Mouse (Mus musculus): ENCODE results near the gene St6galnac4. TPM values are rescaled to one million over a fixed set of nuclear protein-coding genes. Genes with fewer than 3 reads are reported as not detected.
A peak's percentile ranks its signal among the peaks of the same experiment; 100 is the strongest.

Gene St6galnac4
- polyA plus RNA-seq, 1 experiment from 2014 or later = 22.8 TPM

DNA sequence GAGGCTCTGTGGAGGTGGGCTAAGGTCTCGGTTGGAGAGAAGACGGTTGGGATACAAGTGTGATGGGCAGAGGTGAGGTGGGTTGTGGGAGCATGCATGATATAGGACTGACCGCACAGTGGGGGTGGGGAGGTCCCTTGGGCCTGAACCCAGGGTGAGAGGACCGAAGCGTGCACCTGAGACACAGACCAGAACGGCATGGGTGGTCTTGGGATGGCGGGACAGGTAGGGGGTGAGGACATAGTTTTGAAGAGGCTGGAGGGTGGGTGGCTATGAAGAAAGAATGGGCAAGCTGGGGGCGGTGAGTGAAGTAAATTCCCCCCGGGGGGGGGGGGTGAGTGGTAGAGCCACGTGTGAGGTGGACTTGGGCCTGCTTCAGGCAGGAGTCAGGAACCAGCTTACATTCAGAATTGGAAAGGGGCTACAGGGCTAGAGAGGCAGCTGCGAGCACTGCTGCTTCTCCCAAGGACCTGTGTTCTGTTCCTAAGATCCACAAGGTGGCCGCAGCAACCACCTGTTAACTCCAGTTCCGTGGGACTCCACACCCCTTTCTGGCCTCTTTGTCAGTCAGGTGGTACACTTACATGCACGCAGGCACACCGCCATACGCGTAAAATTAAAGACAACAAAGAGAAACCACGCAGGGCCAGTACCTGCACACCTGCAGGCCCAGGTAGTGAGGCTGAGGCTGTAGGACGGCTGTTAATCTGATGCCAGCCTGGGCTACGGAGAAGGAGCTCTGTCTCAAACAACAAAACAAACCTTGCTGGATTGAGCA, 40.6 kb downstream of the St6galnac4 start:
- DNase-seq (ENCODE audit: low spot score) = no peak
- Histone ChIP-seq H3K9ac (replicated peaks; ENCODE audit: low read length) (no peak overlapping the region), H3K4me2 (ENCODE audit: low read depth, low read length) (no peak overlapping the region)

DNA sequence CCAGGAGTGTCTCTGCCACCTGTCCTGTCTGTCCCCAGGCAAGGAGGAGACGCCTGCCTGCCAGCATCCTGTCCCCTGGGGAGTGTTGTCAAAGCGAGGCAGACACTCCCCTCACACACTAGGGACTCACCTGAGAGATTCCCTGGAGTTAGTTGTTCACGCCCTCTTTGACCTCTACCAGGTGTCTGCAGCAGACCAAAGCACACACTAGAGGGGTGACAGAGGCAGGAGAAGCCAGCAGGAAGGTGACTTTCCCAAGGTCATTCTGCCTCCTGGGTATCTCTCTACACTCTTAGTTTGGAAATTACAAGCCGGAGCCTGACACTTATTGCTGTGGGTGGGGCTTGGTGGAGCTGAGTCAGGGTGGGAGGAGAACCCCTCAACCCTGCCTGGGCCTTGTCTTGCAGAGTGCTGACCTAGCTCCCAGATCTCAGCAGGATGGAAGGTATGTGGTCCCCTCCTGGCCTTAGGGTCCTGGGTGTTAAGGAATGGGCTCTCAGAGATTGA, 41.2 kb downstream of the St6galnac4 start:
- no peak for DNase-seq (ENCODE audit: low spot score)
- WGBS = 58% methylated on average over 4 of the region's 4 CpGs
- Histone ChIP-seq H3K36me3 (replicated peaks; ENCODE audit: control insufficient read depth, insufficient read depth, low read depth, low read length) (no peaks in the 10 kb centered on the region), H3K9me3 (replicated peaks; ENCODE audit: control insufficient read depth, low read length) (no peaks in the 10 kb centered on the region), H3K4me3 (ENCODE audit: low read depth, low read length) (no peak overlapping the region), H3K27me3 (ENCODE audit: control insufficient read depth, insufficient read depth, low read length) (no peaks in the 10 kb centered on the region), H3K4me1 (ENCODE audit: control insufficient read depth, insufficient read depth, low read length) (peaks cover 15% of the 10 kb centered on the region), H3K9ac (replicated peaks; ENCODE audit: low read length) (no peak overlapping the region), H3K27ac (replicated peaks; ENCODE audit: low read depth, low read length) (no peak overlapping the region), H3K4me2 (ENCODE audit: low read depth, low read length) (no peak overlapping the region)
- ATAC-seq (replicated peaks; ENCODE audit: insufficient number of reproducible peaks, low FRiP score, low TSS enrichment, low read depth) = no peak

More for the DNA sequence above, 40.6 kb downstream of the St6galnac4 start:
- Histone ChIP-seq H3K4me3 (ENCODE audit: low read depth, low read length) (no peak overlapping the region), H3K27me3 (ENCODE audit: control insufficient read depth, insufficient read depth, low read length) (no peaks in the 10 kb centered on the region), H3K36me3 (replicated peaks; ENCODE audit: control insufficient read depth, insufficient read depth, low read depth, low read length) (no peaks in the 10 kb centered on the region), H3K9me3 (replicated peaks; ENCODE audit: control insufficient read depth, low read length) (no peaks in the 10 kb centered on the region), H3K27ac (replicated peaks; ENCODE audit: low read depth, low read length) (no peak overlapping the region), H3K4me1 (ENCODE audit: control insufficient read depth, insufficient read depth, low read length) (peaks cover 15% of the 10 kb centered on the region)
- WGBS = 62% methylated on average over 20 of the region's 20 CpGs
- ATAC-seq (replicated peaks; ENCODE audit: insufficient number of reproducible peaks, low FRiP score, low TSS enrichment, low read depth) = no peak

DNA sequence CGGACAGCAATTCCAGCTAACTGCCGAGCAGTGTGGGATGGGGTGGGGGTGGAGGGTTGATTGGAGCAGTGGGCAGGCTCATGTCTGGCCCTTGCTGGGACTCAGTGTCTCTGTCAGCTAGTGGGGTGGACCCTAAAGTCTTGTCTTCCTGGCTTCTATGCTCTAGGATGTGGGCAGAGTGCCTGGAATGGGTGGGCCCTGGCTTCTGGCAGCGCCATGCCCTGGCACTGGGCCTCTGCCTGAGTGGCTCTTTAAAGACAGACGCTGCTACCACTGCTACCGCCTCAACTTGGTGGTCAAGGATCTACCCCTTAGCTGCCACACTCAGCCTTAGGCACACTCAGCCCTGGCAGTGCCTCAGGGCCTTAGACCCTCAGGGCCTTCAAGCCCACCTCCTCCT, 41.8 kb downstream of the St6galnac4 start:
- H3K4me1 ChIP-seq (ENCODE audit: control insufficient read depth, insufficient read depth, low read length) = peaks cover 15% of the 10 kb centered on the region
- no peak overlapping the region for H3K4me2 ChIP-seq (ENCODE audit: low read depth, low read length)
- WGBS = 61% methylated on average over 5 of the region's 5 CpGs
- no peak for ATAC-seq (replicated peaks; ENCODE audit: insufficient number of reproducible peaks, low FRiP score, low TSS enrichment, low read depth)
- no peak overlapping the region for H3K4me3 ChIP-seq (ENCODE audit: low read depth, low read length)
- H3K27me3 ChIP-seq (ENCODE audit: control insufficient read depth, insufficient read depth, low read length) = no peaks in the 10 kb centered on the region
- no peaks in the 10 kb centered on the region for H3K36me3 ChIP-seq (replicated peaks; ENCODE audit: control insufficient read depth, insufficient read depth, low read depth, low read length)
- H3K9ac ChIP-seq (replicated peaks; ENCODE audit: low read length) = no peak overlapping the region
- H3K9me3 ChIP-seq (replicated peaks; ENCODE audit: control insufficient read depth, low read length) = no peaks in the 10 kb centered on the region
- H3K27ac ChIP-seq (replicated peaks; ENCODE audit: low read depth, low read length) = no peak overlapping the region; the same call in 1 of the 2 replicates
- DNase-seq (ENCODE audit: low spot score) = no peak

DNA sequence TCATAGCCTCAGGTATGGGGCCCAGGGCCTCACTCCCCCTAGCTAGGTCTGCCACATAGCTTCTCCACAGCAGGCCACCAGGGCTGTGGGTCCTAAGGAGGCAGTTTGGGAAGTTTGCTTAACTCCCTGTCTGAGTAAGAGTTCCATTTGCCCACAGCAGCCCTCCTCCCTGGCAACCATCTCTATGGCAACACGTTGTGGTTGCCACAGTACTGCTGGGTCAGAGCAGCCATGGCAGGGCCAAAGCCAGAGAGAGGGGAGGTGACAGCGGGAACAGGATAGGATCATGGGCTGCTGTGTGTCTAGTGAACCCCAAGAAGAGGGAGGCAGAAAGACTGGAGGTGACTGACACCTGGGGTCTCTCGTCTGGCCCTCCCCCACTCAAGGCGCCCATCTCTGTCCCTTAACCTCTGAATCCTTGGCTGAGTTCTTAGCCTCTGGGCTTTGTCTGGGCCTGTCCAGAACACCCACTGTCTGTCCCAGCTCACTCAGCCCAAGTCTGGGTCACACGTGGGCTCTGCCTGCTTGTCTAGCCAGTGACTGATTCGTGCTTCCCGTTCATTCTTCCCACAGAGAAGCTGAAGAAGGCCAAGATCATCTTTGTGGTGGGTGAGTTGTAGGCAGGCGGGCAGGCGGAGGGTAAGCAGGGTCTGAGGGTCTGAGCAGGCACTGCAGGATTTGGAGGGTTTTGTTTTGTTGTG, 42.5 kb downstream of the St6galnac4 start:
- ATAC-seq (replicated peaks; ENCODE audit: insufficient number of reproducible peaks, low FRiP score, low TSS enrichment, low read depth) = peak; percentile 44; the same call in 1 of the 2 replicates
- H3K4me2 ChIP-seq (ENCODE audit: low read depth, low read length) = no peak overlapping the region
- peak; percentile 76 for DNase-seq (ENCODE audit: low spot score)
- H3K4me3 ChIP-seq (ENCODE audit: low read depth, low read length) = no peak overlapping the region
- H3K27ac ChIP-seq (replicated peaks; ENCODE audit: low read depth, low read length) = no peak overlapping the region
- H3K9ac ChIP-seq (replicated peaks; ENCODE audit: low read length) = no peak overlapping the region; the same call in 1 of the 2 replicates
- peaks cover 15% of the 10 kb centered on the region for H3K4me1 ChIP-seq (ENCODE audit: control insufficient read depth, insufficient read depth, low read length)
- no peaks in the 10 kb centered on the region for H3K36me3 ChIP-seq (replicated peaks; ENCODE audit: control insufficient read depth, insufficient read depth, low read depth, low read length)
- no peaks in the 10 kb centered on the region for H3K27me3 ChIP-seq (ENCODE audit: control insufficient read depth, insufficient read depth, low read length)
- 36% methylated on average over 9 of the region's 9 CpGs for WGBS
- no peaks in the 10 kb centered on the region for H3K9me3 ChIP-seq (replicated peaks; ENCODE audit: control insufficient read depth, low read length)

DNA sequence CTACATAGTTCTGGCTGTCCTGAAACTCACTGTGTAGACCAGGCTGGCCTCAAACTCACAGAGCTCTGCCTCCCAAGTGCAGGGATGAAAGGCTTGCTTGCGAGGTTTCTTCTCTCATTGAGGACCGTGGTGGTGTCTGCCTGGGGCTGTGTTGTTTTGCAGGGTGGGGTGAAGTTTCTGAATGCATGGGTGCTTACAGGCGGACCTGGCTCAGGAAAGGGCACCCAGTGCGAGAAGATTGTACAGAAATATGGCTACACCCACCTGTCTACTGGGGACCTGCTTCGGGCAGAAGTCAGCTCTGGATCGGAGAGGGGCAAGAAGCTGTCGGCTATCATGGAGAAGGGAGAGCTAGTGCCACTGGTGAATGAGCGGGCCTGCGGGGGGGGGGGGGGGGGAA, 43.1 kb downstream of the St6galnac4 start:
- WGBS = 68% methylated on average over 7 of the region's 9 CpGs
- H3K36me3 ChIP-seq (replicated peaks; ENCODE audit: control insufficient read depth, insufficient read depth, low read depth, low read length) = no peaks in the 10 kb centered on the region
- H3K4me2 ChIP-seq (ENCODE audit: low read depth, low read length) = no peak overlapping the region
- peaks cover 15% of the 10 kb centered on the region for H3K4me1 ChIP-seq (ENCODE audit: control insufficient read depth, insufficient read depth, low read length)
- DNase-seq (ENCODE audit: low spot score) = no peak
- no peak overlapping the region for H3K27ac ChIP-seq (replicated peaks; ENCODE audit: low read depth, low read length)
- no peaks in the 10 kb centered on the region for H3K27me3 ChIP-seq (ENCODE audit: control insufficient read depth, insufficient read depth, low read length)
- H3K9me3 ChIP-seq (replicated peaks; ENCODE audit: control insufficient read depth, low read length) = no peaks in the 10 kb centered on the region
- no peak for ATAC-seq (replicated peaks; ENCODE audit: insufficient number of reproducible peaks, low FRiP score, low TSS enrichment, low read depth)
- no peak overlapping the region for H3K9ac ChIP-seq (replicated peaks; ENCODE audit: low read length)
- no peak overlapping the region for H3K4me3 ChIP-seq (ENCODE audit: low read depth, low read length)

DNA sequence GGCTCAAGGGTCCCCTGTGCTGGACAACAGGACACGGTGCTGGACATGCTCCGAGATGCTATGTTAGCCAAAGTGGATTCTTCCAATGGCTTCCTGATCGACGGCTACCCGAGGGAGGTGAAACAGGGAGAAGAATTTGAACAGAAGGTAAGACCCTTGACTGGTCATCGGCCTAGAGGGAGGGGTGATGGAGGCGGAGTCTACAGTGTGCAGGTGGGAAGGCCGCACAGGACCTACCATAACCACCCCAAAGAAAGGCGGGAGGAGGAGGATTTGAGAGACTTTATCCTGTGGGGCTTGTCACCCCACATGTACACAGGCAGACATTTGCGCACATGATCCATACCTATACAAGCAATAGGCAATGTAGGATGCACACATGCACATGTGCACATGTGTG, 44.2 kb downstream of the St6galnac4 start:
- Histone ChIP-seq H3K27me3 (ENCODE audit: control insufficient read depth, insufficient read depth, low read length) (no peaks in the 10 kb centered on the region), H3K9me3 (replicated peaks; ENCODE audit: control insufficient read depth, low read length) (no peaks in the 10 kb centered on the region), H3K4me3 (ENCODE audit: low read depth, low read length) (no peak overlapping the region), H3K36me3 (replicated peaks; ENCODE audit: control insufficient read depth, insufficient read depth, low read depth, low read length) (no peaks in the 10 kb centered on the region), H3K4me1 (ENCODE audit: control insufficient read depth, insufficient read depth, low read length) (peaks cover 10% of the 10 kb centered on the region), H3K9ac (replicated peaks; ENCODE audit: low read length) (no peak overlapping the region; the same call in 1 of the 2 replicates), H3K4me2 (ENCODE audit: low read depth, low read length) (no peak overlapping the region), H3K27ac (replicated peaks; ENCODE audit: low read depth, low read length) (no peak overlapping the region)
- DNase-seq (ENCODE audit: low spot score) = no peak
- no peak for ATAC-seq (replicated peaks; ENCODE audit: insufficient number of reproducible peaks, low FRiP score, low TSS enrichment, low read depth)
- 84% methylated on average over 10 of the region's 10 CpGs for WGBS

DNA sequence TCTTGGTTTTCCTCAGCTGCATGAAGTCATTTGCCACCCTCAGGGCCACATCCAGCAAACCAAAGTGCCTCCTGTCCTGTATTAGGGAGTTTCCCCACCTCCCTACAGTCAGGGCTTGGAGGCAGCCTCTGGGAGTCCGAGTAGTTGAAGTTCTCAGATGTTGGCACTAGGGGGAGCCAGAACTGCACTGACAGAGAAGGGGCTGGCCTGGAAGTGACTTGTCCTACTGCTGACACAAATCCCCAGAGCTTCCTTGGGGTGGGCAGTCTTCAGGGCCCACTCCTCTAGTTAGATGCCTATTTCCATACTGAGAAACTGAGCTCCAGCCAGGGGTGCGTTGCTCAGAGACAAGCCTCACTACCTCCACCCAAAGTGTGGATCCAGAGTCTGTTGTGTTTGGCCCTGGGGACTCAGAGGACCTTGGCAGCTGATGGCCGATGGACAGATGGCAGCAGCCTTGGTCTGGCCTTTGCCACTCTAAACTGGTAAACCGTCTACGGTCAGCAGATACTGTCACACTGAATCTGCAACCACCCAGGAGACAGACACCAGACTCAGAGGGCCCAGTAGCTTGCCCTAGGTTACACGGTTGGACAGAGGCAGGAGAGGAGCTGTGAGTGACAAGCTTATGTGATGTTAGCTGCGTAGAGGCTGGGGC, 45.0 kb downstream of the St6galnac4 start:
- H3K36me3 ChIP-seq (replicated peaks; ENCODE audit: control insufficient read depth, insufficient read depth, low read depth, low read length) = no peaks in the 10 kb centered on the region
- H3K4me1 ChIP-seq (ENCODE audit: control insufficient read depth, insufficient read depth, low read length) = peaks cover 5% of the 10 kb centered on the region; the same call in 1 of the 2 replicates
- 54% methylated on average over 7 of the region's 7 CpGs for WGBS
- no peaks in the 10 kb centered on the region for H3K27me3 ChIP-seq (ENCODE audit: control insufficient read depth, insufficient read depth, low read length)
- ATAC-seq (replicated peaks; ENCODE audit: insufficient number of reproducible peaks, low FRiP score, low TSS enrichment, low read depth) (no peak), DNase-seq (ENCODE audit: low spot score) (peak; percentile 86)
- no peak overlapping the region for H3K4me2 ChIP-seq (ENCODE audit: low read depth, low read length)
- no peak overlapping the region for H3K27ac ChIP-seq (replicated peaks; ENCODE audit: low read depth, low read length)
- no peak overlapping the region for H3K9ac ChIP-seq (replicated peaks; ENCODE audit: low read length)
- no peak overlapping the region for H3K4me3 ChIP-seq (ENCODE audit: low read depth, low read length)
- no peaks in the 10 kb centered on the region for H3K9me3 ChIP-seq (replicated peaks; ENCODE audit: control insufficient read depth, low read length)
